Mouse (Mus musculus) right cerebral cortex, postnatal 4 days (tissue): ENCODE data around the gene Arhgef40.

Experiments
- DNase-seq: peaks from one replicate; pipeline ENCODE4 v3.0.0-alpha.2; 2022

Gene Arhgef40

DNA sequence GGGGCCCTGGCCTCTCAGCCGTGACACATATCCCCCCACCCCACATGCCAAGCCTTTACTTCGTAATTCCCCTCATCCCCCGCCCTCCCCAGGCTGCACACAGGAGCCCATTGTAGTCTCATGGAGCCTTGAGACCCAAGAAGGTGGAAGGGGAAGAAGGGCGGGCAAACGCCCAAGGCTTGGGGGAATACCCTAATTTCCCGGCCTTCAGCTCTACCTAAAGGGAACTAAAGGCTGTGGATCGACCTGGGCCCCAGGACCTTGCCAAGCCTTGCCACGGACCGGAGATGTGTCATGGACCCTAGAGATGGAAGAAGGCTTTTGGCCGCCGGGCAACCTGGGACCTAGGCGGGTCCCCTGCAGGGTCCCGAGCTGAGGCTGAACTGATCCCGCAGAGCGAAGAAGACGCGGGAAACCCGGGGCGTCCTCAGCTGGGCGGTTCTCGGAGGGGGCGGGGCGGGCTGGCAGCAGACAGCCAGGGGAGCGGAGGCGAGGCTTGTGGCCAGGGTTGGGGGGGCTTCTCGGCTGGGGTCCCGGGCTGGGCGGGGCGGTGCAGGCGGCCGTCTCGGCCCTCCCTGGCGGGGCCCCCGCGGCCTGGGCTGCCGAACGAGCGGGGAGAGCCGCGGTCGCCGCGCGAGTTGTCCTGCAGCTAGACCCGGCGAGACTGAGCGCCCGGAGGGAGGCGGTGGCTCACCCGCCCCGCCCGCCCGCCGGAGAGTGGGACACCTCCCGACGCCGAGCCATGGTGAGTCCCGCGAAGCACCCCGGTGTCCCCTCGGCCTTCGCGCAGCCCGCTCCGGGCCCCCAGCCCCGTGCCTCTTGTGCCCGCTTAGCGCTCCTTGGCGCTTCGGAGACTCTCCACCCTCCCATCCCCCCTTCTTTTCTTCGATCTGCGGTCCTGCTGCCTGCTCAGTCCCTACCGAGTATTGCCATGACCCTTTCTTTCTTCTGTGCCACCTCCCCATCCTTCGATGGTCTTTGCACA lies at the start of gene Arhgef40:
Arhgef40 (plus strand) TSS at position 473 of the 985 bp plus-strand sequence.
- peak; percentile 86 for DNase-seq

DNA sequence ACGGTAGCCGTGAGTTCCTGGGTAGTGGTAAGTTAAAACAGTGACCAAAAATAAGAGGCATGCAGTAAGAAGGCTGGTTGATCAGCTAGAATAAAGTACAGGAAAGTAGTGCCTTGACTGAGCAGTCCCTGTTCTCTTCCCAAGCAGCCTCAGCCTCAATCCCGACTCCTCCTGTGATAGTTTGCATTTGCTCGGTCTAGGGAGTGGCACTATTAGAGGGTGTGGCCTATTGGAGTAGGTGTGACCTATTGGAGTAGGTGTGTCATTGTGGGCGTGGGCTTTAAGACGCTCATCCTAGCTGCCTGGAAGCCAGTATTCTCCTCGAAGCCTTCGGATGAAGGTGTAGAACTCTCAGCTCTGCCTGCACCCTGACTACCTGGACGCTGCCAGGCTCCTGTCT lies 45.5 kb upstream of the Arhgef40 start:
- DNase-seq, result no peak

DNA sequence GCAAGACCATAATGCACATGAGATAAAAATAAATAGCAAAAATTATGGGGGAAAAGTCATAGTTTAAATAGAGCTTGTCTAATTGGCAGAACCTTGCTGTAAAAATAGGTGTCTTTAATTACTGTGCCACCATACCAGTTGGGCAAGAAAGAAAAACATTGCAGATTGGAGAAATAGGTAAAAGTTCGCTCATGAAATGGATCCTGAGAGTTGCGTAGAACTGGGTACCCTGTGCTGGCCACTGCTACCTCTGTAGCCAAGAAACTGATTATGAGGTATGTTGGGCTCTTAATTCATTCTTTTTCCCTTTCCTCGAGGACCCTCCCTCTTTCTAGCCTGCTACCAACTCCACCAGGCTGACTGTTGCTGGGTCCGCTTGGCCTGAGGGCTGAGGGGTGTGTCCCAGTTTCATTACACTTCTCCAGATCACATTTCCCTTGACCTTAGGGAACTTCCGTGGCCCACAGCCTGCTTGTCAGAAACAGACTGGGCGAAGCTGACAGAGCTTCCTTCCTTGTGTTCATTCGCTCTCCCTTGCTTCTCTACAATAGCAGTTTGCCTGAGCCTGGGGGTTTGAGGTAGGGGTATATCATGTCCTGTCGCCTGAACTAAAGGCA lies 43.5 kb upstream of the Arhgef40 start:
- DNase-seq, result no peak

DNA sequence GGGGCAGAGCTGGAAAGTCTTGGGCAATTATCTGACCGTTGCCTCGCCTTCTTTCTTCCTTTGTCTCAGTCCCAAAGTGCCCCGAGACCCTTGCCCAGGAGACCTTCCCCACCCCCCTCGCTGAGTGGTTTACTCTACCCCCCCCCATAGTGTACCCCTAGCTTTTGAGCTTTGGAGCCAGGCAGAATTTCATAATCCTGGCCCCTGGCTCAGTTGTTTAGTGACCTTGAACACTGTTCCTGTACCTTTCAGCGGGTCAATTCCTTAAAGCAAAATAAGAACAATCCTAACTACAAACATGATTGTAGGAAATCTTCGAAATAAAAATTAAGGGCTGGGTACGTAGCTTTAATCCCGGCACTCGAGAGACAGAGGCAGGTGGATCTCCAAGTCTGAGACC lies 42.9 kb upstream of the Arhgef40 start:
- no peak for DNase-seq

DNA sequence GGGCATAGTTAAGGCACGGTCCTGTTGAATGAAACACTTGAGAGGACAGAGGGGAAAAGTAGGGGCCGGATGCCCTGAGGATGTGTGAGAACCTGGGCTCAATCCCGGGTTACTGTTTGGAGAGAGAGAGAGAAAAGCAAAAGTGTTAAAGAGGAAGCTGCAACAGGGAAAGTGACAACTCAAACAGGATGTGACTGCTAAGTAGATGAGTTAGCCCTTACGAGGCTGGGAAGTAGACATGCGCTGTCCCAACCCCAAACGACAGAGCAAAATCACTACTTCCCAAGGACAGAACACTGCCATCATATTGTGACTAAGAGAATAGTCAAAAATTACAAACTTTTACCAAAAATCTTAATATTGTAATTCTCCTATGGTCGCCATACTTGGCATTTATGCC lies 42.3 kb upstream of the Arhgef40 start:
- no peak for DNase-seq

DNA sequence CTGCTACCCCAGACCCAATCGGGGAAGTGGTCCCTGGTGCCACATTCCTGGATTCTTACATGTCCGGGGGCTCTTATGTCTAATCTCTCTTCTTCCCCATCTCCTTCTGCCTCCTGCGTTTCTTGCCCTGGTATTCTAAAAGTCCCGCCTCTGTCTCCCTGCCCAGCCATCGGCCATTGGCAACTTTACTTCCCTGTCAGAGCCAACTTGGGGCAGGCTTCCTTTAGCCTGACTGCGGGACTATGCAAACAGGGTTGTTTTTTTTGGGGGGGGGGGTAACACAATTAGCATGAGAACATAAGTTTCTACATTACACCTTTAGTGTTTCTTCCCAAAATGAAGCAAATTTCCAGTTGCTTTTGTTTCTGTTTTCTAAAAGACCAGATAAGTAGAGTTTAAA lies 41.2 kb upstream of the Arhgef40 start:
- DNase-seq, result no peak

DNA sequence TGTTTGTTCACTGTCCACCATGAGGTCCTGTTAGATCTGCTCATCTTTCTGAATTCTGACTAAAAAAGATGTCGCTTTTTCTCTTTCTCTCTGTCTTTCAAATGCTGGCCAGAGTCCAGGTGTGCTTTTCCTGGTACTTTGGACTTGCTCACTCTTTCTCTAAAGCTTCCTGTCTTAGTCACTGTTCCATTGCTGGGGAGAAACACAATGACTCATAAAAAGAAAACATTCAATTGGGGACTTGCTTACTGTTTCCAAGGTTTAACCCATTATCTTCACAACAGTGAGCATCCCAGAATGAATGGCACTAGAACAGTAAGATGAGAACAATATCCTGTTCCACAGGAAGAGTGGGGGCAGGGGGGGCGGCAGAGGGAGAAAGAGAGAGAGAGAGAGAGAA lies 24.2 kb upstream of the Arhgef40 start:
- DNase-seq, result no peak

DNA sequence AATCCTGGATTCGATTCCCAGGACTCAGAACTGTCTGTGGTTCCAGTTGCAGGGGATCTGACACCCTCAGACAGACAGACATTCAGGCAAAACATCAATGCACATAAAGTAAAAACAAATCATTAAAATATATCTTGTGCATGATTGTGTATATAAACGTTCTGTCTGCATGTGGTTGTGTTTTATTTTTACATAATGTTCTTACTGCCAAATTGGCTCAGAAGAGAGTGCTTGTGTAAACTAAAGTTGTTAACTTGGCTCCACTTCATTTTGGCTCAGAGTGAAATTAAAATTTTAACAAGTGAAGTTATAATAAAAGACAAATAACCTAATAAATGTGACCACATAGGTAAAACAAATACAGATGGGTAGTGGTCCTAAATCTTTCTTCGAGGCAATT lies 17.1 kb upstream of the Arhgef40 start:
- DNase-seq, result no peak

DNA sequence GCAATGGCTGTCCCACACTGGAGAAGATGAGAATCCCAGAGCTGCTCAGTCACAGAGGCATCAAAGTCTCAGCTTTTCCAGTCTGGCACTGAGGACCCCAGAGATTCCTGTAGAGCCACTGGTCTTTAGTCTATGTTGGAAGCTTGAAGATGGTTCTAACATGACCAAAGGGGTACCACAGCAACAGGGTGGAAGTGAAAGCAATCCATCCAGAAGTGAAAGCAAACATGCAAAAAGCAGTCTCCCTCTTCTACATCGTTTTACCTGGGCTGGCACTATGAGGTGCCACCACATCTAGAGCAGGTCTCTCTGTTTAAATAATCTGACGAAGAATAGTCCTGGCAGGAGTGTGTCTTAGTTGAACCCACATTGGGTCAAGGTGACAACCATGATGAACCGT lies 5.3 kb upstream of the Arhgef40 start:
- no peak for DNase-seq

DNA sequence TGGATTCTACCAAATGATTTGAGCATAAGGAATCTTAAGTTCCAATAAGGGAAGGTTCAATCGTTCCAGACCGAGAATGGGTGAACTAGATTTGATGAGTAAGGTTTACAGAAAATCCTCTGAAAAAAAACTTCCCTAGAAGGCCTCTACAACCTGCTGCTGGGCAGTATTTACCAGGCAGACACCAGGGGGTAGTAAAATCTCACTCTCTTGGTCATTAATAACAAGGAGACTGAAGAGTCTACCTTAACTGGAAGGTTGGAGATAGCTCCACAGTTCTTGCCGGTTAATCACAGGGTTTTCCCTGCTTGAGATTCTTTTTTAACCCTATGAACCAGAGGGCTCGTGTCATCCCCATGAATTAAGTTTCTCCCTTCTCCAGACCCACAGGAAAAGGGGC lies 1.3 kb upstream of the Arhgef40 start:
- DNase-seq, result no peak

DNA sequence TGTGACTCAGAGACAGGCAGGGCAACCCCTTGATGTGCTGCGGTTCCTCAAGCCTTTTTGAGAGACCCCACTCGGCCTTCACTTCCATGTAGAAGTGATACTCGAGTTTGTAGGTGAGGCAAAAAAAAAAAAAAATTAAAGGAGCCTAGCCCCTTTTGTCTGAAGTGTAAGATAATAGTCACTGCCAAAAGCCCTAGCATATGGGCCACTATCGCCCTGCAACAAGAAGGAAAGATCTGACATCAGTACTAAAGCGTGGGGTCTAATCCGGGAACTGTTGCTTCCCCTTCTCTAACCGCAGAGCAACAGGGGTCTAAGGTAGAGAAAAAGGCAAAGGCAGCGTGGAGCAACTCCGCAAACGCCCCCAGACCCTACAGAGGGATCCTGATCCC lies 668 bp upstream of the Arhgef40 start:
- no peak for DNase-seq

DNA sequence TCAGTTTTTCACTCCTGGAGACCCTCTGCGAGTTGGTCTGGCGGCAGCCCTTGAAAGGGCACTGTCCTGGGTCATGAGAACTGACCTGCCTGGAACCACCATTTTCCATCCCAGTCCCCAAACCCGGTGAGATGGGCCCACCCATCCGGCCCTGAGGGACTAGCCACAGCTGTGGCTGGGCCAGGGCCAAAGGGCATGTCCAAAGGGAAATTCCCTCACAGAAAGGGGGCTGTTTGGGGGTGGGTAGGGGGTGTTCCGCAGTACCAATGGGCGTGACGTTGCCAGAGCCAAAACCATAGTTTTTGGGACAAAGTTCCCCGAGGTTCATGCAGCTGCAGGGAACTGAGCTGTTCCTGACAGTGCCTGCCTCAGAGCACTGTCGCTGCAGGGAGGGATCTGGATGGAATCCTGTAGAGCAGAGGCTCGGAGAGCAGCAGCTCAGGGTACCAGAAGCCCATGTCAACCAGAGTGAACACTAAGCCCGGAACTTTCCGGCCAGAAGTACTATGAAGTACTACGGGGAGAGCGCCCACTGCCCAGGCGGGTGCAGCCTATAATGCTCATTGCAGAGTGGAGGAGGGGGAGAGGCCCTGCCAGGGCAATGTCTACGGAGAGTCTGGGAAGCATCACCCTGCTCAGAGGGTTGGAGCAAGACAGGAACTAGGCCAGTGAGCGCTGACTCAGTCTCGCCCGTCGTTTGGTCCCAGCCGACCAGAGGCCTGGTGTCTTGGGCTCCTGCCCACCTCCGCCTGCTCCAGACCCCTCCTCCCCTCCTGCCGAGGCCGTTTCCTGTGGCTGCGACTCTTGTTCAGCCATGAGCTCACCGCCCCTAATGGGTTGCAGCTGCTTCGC lies 1.0 kb downstream of the Arhgef40 start:
- DNase-seq, result peak; percentile 67

DNA sequence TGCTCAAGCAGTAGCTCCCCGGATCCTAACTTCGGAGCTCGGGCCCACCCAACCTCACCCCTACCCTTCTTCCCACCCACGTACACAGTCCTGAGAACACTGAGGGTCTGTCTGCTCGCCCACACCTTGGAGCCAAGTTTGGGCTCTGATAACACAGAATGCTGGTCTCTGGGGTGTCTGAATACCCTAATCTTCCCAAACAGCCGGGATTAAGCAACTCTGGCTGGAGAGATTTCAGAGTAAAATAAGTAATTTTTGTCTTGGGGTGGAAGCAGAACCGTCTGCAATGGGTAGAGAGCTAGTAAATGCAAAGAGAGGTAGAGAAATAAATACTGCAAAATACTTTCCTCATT lies 1.6 kb downstream of the Arhgef40 start:
- DNase-seq, result no peak

DNA sequence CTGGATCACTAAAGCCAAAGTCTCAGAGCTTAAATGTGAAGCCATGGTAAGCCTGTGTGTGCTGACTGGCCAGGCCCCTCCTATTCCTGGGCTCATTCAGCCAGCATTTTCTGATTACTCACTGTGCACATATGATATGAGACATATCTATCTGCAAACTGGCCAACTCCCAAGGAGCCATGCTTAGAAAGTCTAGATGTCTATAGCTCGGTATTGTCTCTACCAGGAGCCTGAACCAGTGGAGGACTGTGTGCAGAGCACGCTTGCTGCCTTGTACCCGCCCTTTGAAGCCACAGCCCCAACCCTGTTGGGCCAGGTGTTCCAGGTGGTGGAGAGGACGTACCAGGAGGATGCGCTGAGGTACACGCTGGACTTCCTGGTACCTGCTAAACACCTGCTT lies 2.7 kb downstream of the Arhgef40 start:
- peak; percentile 5 for DNase-seq

DNA sequence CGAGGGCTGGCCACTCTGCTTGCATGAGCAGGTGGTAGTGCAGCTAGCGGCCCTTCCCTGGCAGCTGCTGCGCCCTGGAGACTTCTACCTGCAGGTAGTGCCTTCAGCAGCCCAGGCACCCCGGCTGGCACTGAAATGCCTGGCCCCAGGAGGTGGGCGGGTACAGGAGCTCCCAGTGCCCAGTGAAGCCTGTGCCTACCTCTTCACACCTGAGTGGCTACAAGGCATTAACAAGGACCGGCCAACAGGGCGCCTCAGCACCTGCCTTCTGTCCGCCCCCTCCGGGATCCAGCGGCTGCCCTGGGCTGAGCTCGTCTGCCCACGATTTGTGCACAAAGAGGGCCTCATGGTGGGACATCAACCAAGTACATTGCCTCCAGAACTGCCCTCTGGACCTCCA lies 4.2 kb downstream of the Arhgef40 start:
- DNase-seq, result no peak

DNA sequence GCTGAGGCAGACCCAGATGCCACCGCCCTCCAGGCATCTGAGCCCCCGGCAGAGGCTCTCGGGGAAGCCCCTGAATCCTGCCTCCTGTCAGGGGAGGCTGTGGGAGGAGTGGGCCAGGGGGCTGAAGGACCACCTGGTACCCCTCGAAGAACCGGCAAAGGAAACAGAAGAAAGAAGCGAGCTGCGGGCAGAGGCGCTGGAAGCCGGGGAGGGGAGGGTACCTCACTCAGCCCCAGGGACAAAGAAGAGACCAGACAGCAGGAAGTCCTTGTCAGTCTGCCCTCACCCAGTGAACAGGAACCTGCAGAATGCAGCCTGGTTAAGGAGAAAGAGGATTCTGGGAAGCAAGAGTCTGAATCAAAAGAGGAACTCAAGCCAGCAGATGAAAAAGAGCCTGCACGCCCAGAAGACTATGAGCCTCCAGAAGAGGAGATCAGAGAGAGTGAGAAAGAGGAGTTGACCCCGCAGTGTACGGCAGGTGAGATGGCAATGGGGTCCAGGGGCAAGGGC lies 5.0 kb downstream of the Arhgef40 start:
- DNase-seq, result peak; percentile 3

DNA sequence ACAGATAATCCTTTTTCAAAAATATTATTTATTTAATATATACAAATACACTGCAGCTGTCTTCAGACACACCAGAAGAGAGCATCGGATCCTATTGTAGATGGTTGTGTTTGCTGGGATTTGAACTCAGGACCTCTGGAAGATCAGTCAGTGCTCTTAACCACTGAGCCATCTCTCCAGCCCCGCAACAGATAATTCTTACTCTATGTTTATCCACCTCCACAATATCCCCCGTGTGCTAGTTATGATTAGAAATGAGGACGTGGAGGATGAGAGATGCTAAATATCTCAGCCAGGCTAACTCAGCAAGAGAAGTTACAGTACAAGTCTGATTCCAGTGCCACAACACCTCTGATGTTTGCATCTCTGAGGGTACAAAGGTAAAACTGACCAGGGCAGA lies 9.9 kb downstream of the Arhgef40 start:
- no peak for DNase-seq

DNA sequence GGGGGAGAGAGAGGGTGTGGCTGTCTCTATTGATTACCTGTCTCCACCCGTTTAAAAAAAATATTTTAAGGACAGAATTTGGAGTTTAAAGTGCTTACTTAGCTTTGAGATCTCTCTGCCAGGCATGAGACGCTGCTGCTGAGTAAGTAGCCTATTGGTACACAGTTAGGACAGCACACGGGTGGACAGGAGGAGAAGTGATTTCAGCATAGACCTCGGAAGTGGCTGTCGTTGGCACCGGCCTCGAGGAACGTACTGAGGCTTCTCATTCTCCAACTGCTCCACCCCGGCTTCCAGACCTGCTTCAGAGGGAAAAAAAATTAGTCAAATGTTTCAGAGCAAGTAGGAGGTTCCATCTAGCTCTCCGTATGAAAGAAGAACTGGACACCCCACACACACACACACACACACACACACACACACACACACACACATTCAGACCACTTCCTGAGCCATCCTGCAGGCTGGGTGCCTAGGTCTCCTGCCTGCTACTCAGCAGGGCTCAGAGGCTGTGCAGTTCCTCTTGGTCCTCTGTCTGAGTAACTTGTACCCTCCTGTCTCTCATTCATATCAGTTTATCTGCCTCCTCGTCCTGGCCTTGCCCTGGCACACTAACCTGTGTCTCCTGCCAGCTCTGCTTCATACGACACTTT lies 10.8 kb downstream of the Arhgef40 start:
- DNase-seq, result no peak

DNA sequence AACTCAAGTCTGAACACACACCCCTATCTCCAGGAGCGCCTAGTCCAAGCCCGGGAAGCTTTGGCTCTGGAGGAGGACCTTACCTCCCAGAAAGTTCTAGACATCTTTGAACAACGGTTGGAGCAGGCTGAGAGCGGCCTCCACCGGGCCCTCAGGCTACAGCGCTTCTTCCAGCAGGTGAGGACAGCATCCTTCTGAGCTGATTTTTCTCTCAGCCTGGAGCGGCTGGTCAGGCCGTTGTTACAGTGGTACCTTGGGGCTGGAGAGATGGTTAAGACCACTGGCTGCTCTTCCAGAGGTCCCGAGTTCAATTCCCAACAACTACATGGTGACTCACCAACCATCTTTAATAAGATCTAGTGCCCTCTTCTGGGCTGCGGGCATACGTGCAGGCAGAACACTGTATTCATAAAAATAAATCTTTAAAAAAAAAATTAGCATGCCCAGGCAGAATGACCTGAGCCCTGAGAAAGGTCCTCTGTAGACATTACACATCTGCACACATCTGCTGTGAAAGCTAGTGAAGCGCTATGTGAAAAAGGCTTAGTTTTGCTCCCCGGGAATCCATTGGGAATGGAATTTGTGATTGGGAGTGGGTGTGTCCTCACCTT lies 11.8 kb downstream of the Arhgef40 start:
- no peak for DNase-seq

DNA sequence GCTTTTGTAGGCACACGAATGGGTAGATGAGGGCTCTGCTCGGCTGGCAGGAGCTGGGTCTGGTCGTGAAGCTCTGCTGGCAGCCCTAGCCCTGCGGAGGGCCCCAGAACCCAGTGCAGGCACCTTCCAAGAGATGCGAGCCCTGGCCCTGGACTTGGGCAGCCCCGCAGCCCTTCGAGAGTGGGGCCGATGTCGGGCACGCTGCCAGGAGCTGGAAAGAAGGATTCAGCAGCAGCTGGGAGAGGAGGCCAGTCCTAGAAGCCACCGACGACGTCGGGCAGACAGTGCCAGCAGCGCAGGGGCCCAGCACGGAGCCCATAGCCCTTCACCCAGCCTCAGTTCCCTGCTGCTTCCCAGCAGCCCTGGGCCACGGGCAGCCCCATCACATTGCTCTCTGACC lies 12.3 kb downstream of the Arhgef40 start:
- peak; percentile 63 for DNase-seq

DNA sequence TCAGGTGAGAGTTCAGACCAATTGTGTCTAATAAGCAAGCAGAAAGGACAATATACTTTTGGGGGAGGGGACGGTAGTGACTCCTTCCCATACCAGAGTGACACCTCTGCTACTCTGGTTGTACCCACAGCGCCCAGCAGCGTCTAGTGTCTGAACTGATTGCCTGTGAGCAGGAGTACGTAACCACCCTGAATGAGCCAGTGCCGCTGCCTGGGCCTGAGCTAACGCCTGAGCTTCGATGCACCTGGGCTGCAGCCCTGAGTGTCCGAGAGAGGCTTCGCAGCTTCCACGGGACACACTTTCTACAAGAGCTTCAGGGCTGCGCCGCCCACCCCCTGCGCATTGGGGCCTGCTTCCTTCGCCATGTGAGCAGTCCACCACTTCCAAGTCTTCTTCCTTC lies 13.0 kb downstream of the Arhgef40 start:
- DNase-seq, result no peak

DNA sequence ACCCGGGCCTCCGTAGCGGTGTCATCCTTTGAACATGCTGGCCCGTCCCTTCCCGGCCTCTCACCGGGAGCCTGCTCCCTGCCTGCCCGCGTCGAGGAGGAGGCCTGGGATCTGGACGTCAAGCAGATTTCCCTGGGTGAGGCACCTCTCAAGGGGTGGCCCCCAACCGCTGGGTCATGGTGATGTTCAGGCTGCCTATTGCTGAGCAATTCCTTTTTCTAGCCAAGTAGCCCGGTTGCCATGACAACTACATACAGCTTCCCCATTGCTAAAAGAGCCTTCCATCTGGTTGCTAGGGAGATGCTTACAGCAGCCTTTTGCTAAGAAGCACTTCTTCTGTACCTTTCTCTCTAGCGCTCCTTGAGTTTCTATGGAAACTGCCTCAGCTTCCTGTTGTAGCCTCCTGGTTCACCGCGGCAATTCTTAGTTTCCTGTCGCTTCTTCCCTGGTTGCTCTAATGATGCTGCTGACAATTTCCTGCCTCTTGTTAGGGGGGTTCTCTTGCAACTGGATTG lies 19.5 kb downstream of the Arhgef40 start:
- peak; percentile 62 for DNase-seq
